12 mouse cellular contexts compared by ENCODE assay signal in the genomic region with DNA sequence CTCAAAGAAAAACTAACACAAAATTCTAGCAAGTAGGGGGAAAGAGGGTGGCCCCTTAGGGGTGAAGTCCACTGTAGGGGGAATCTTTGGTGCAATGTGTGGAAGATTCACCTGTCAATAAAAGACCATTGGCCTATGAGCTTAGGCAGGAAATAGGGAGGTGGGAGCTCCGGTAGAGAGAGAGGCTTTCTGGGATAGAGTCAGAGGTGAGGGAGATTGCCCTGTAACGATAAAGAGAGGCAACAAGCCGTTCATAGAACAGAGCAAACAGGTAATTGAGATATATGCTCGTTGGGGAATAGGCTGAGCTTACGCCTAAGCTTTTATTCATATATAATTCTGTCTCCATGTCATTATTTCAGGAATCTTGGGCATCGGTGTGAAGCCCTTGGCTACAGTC. TPM values are rescaled to one million over a fixed set of nuclear protein-coding genes. Genes with fewer than 3 reads are reported as not detected.
DNase-seq lines count a peak whose midpoint lies in the region; ATAC-seq and TF ChIP-seq lines count a peak whose summit lies in the region.
"Had no signal": no experiment of that assay in that cellular context is flagged by ENCODE, and none has a peak within 500 bp of the region (broad histone marks: within the 10 kb centered on the region; RNA-seq: fewer than 3 reads in every experiment).

No protein-coding gene starts in this region.

- TF ChIP-seq CTCF in heart, adult 2 months (IDR thresholded peaks at IDR 0.05) = no peak
- TF ChIP-seq CTCF in bone marrow, adult 2 months (IDR thresholded peaks at IDR 0.05; ENCODE audit: control insufficient read depth, insufficient read depth, low read length) = no peak
- no peak for TF ChIP-seq CTCF in lung, postnatal 0 days (IDR thresholded peaks at IDR 0.05)

- H3K36me3 ChIP-seq in heart, adult 2 months (ENCODE audit: control insufficient read depth, insufficient read depth, low read length) = peaks cover 6% of the 10 kb centered on the region
- H3K36me3 ChIP-seq in macrophage (ENCODE audit: inconsistent target) = no peaks in the 10 kb centered on the region
- no peaks in the 10 kb centered on the region for H3K36me3 ChIP-seq in lung, postnatal 0 days (ENCODE audit: insufficient read depth, low read length)
- no peaks in the 10 kb centered on the region for H3K36me3 ChIP-seq in midbrain, embryonic 11.5 days (ENCODE audit: control insufficient read depth, insufficient read depth, low read length)
- H3K36me3 ChIP-seq: limb, embryonic 10.5 days; stomach, embryonic 15.5 days had no signal

- no peak overlapping the region for H3K4me2 ChIP-seq in lung, postnatal 0 days (replicated peaks; ENCODE audit: low read depth, low read length)
- H3K4me2 ChIP-seq in midbrain, embryonic 11.5 days = no peak overlapping the region
- H3K4me2 ChIP-seq: stomach, embryonic 15.5 days had no signal

- 48% methylated on average over 6 of the region's 6 CpGs for WGBS in heart, adult 2 months
- WGBS in bone marrow, adult 2 months = 7% methylated on average over 6 of the region's 6 CpGs
- whole genome bisulfite sequencing in macrophage (ENCODE audit: missing documents) = 34% methylated on average over 6 of the region's 6 CpGs
- 56% methylated on average over 6 of the region's 6 CpGs for WGBS in lung, postnatal 0 days
- 87% methylated on average over 6 of the region's 6 CpGs for WGBS in midbrain, embryonic 11.5 days

- no peak for TF ChIP-seq POLR2A in heart, adult 2 months (IDR thresholded peaks at IDR 0.05; ENCODE audit: insufficient read depth, low read depth, low read length)
- no peak for TF ChIP-seq POLR2A in bone marrow, adult 2 months (IDR thresholded peaks at IDR 0.05; ENCODE audit: borderline replicate concordance, control insufficient read depth, low read depth, low read length)

- peak overlapping the region; percentile 59 for H3K27ac ChIP-seq in heart, adult 2 months
- peak overlapping the region; percentile 92; the same call in 1 of the 2 replicates for H3K27ac ChIP-seq in bone marrow, adult 2 months (ENCODE audit: control insufficient read depth, insufficient read depth, low read depth, low read length, poor library complexity)
- H3K27ac ChIP-seq in macrophage = peak overlapping the region; percentile 68
- H3K27ac ChIP-seq in lung, postnatal 0 days (ENCODE audit: low read length) = no peak overlapping the region
- H3K27ac ChIP-seq in midbrain, embryonic 11.5 days (ENCODE audit: low read depth, low read length) = no peak overlapping the region
- H3K27ac ChIP-seq: limb, embryonic 10.5 days; stomach, embryonic 15.5 days had no signal

- no peak for TF ChIP-seq EP300 in heart, adult 2 months (IDR thresholded peaks at IDR 0.05; ENCODE audit: insufficient read depth, low read depth, low read length)
- no peak for TF ChIP-seq EP300 in lung, postnatal 0 days (IDR thresholded peaks at IDR 0.05)

- ATAC-seq in lung, postnatal 0 days = no peak
- ATAC-seq in midbrain, embryonic 11.5 days (ENCODE audit: low FRiP score) = no peak

- DNase-seq in heart, adult 2 months = no peak
- DNase-seq in heart, postnatal 36 days = no peak
- peak; percentile 73 for DNase-seq in CD4-positive helper T cell, adult 2 months (ENCODE audit: low read depth, low spot score)
- no peak for DNase-seq in lung, postnatal 0 days (ENCODE audit: low spot score)
- no peak for DNase-seq in midbrain, embryonic 11.5 days (ENCODE audit: low spot score, missing footprints)
- no peak for DNase-seq in right cerebral cortex, postnatal 25 days
- DNase-seq: kidney, adult 8-10 months had no signal

- intact Hi-C loops in heart, adult 2 months (cut with DNase I) = loop anchor here (10.0 kb wide), 1 partner anchor 442 kb away; no protein-coding TSS in a partner anchor
- intact Hi-C loops in heart, postnatal 36 days (cut with DNase I) = no loop called here

- peaks cover 30% of the 10 kb centered on the region for H3K4me1 ChIP-seq in heart, adult 2 months (ENCODE audit: control insufficient read depth, insufficient read depth, low read length)
- H3K4me1 ChIP-seq in bone marrow, adult 2 months (ENCODE audit: control insufficient read depth, insufficient read depth, low read length) = peaks cover 5% of the 10 kb centered on the region
- H3K4me1 ChIP-seq in lung, postnatal 0 days (ENCODE audit: insufficient read depth, low read depth, low read length) = no peaks in the 10 kb centered on the region
- H3K4me1 ChIP-seq in midbrain, embryonic 11.5 days (ENCODE audit: control insufficient read depth, insufficient read depth, low read length) = no peaks in the 10 kb centered on the region

- H3K9me3 ChIP-seq in lung, postnatal 0 days (ENCODE audit: low read length) = no peaks in the 10 kb centered on the region
- no peaks in the 10 kb centered on the region for H3K9me3 ChIP-seq in midbrain, embryonic 11.5 days (ENCODE audit: control insufficient read depth, low read length)
- H3K9me3 ChIP-seq: limb, embryonic 10.5 days; stomach, embryonic 15.5 days had no signal

- H3K4me3 ChIP-seq in heart, adult 2 months = no peak overlapping the region
- peak overlapping the region; percentile 71 for H3K4me3 ChIP-seq in bone marrow, adult 2 months (replicated peaks; ENCODE audit: control insufficient read depth, low read depth, low read length)
- H3K4me3 ChIP-seq in macrophage (ENCODE audit: inconsistent target) = peak overlapping the region; percentile 21
- H3K4me3 ChIP-seq in lung, postnatal 0 days (ENCODE audit: low read depth, low read length) = no peak overlapping the region
- H3K4me3 ChIP-seq in midbrain, embryonic 11.5 days (ENCODE audit: low read depth, low read length) = no peak overlapping the region
- H3K4me3 ChIP-seq: erythroblast, embryonic 14.5 days; limb, embryonic 10.5 days; stomach, embryonic 15.5 days had no signal

- no peaks in the 10 kb centered on the region for H3K27me3 ChIP-seq in heart, adult 2 months (ENCODE audit: control insufficient read depth, insufficient read depth, low read length)
- no peaks in the 10 kb centered on the region for H3K27me3 ChIP-seq in lung, postnatal 0 days (replicated peaks; ENCODE audit: insufficient read depth, low read length)
- H3K27me3 ChIP-seq in midbrain, embryonic 11.5 days (ENCODE audit: control insufficient read depth, insufficient read depth, low read length) = no peaks in the 10 kb centered on the region
- H3K27me3 ChIP-seq: stomach, embryonic 15.5 days had no signal

- no peak overlapping the region for H3K9ac ChIP-seq in heart, adult 2 months (ENCODE audit: low read depth, low read length)
- H3K9ac ChIP-seq in lung, postnatal 0 days (replicated peaks; ENCODE audit: low read depth) = no peak overlapping the region
- H3K9ac ChIP-seq in midbrain, embryonic 11.5 days (ENCODE audit: low read length) = no peak overlapping the region
- H3K9ac ChIP-seq: stomach, embryonic 15.5 days had no signal

- H3K79me2 ChIP-seq in heart, adult 2 months (replicated peaks; ENCODE audit: control insufficient read depth, insufficient read depth, low read length) = no peaks in the 10 kb centered on the region
- H3K79me2 ChIP-seq in macrophage (ENCODE audit: inconsistent target) = no peaks in the 10 kb centered on the region

RNA-seq across cellular contexts. Expression of gene Icam2, which starts 0.9 kb away (rescaled TPM):
- total RNA-seq in heart, adult 2 months (2021) = 10 to 100 TPM; 22.0 to 22.4 TPM
- polyA plus RNA-seq in heart, adult 2 months (2012; rRNA removed) = 46.8 and 60.4 TPM in 2 replicates
- total RNA-seq in heart, postnatal 36 days (2021) = 10 to 100 TPM; 30.3 to 34.9 TPM
- 6.2 and 23.4 TPM in 2 replicates for polyA plus RNA-seq in bone marrow, adult 2 months (2011; ENCODE audit: insufficient read depth, insufficient read length, low replicate concordance, missing spikeins)
- total RNA-seq in macrophage (2018; cell fraction: chromatin; rRNA removed) = 1 to 10 TPM in 15 of 26 experiments, under 1 TPM in 4, not detected in 7; 0.86 to 6.4 (median 2.3) TPM
- 10 to 100 TPM in 1 of 26 experiments, 1 to 10 TPM in 25; 3.2 to 14.2 (median 6.2) TPM for total RNA-seq in macrophage (2018; cell fraction: cytosol; rRNA removed)
- 10 to 100 TPM in 4 of 26 experiments, 1 to 10 TPM in 22; 1.2 to 12.4 (median 6.3) TPM for total RNA-seq in macrophage (2018; cell fraction: nucleus; rRNA removed)
- polyA plus RNA-seq in macrophage (2018) = 4.3 to 7.9 TPM (median 7.0 TPM) in 3 replicates
- polyA plus RNA-seq in lung, postnatal 0 days (2015; fragmentation: Nextera tagmentation; extraction: Ambion mirVana) = 284 and 329 TPM in 2 replicates
- polyA plus RNA-seq in midbrain, embryonic 11.5 days (2014; fragmentation: Nextera tagmentation; extraction: Ambion mirVana) = 15.8 and 16.9 TPM in 2 replicates

RNA-seq across cellular contexts. Expression of gene Prr29, which starts 21.7 kb away (rescaled TPM):
- under 1 TPM; 0.37 to 0.48 TPM for total RNA-seq in heart, adult 2 months (2021)
- polyA plus RNA-seq in heart, adult 2 months (2012; rRNA removed) = 7.9 and 10.4 TPM in 2 replicates
- total RNA-seq in heart, postnatal 36 days (2021) = under 1 TPM; 0.81 to 0.92 TPM
- polyA plus RNA-seq in bone marrow, adult 2 months (2011; ENCODE audit: insufficient read depth, insufficient read length, low replicate concordance, missing spikeins) = not detected in 2 replicates
- total RNA-seq in macrophage (2018; cell fraction: chromatin; rRNA removed) = not detected
- not detected for total RNA-seq in macrophage (2018; cell fraction: cytosol; rRNA removed)
- not detected for total RNA-seq in macrophage (2018; cell fraction: nucleus; rRNA removed)
- polyA plus RNA-seq in macrophage (2018) = not detected in 3 replicates
- 8.9 and 10.2 TPM in 2 replicates for polyA plus RNA-seq in lung, postnatal 0 days (2015; fragmentation: Nextera tagmentation; extraction: Ambion mirVana)
- not detected in 2 replicates for polyA plus RNA-seq in midbrain, embryonic 11.5 days (2014; fragmentation: Nextera tagmentation; extraction: Ambion mirVana)
- polyA plus RNA-seq: erythroblast, embryonic 14.5 days; limb, embryonic 10.5 days had no signal

RNA-seq across cellular contexts. Expression of gene Scn4a, which starts 33.9 kb away (rescaled TPM):
- total RNA-seq in heart, adult 2 months (2021) = 10 to 100 TPM; 22.1 to 22.8 TPM
- 11.9 and 20.7 TPM in 2 replicates for polyA plus RNA-seq in heart, adult 2 months (2012; rRNA removed)
- 10 to 100 TPM; 14.7 to 19.0 TPM for total RNA-seq in heart, postnatal 36 days (2021)
- polyA plus RNA-seq in bone marrow, adult 2 months (2011; ENCODE audit: insufficient read depth, insufficient read length, low replicate concordance, missing spikeins) = 0.63 and 1.6 TPM in 2 replicates
- 1 to 10 TPM in 1 of 26 experiments, under 1 TPM in 3, not detected in 22; 0.10 to 1.3 (median 0.41) TPM for total RNA-seq in macrophage (2018; cell fraction: chromatin; rRNA removed)
- total RNA-seq in macrophage (2018; cell fraction: cytosol; rRNA removed) = not detected
- total RNA-seq in macrophage (2018; cell fraction: nucleus; rRNA removed) = 1 to 10 TPM in 1 of 26 experiments, under 1 TPM in 4, not detected in 21; 0.20 to 2.6 (median 0.46) TPM
- 0.03 TPM in 1 of 3 replicates, not detected in the others for polyA plus RNA-seq in macrophage (2018)
- 0.04 TPM in 1 of 2 replicates, not detected in the other for polyA plus RNA-seq in lung, postnatal 0 days (2015; fragmentation: Nextera tagmentation; extraction: Ambion mirVana)
- not detected in 2 replicates for polyA plus RNA-seq in midbrain, embryonic 11.5 days (2014; fragmentation: Nextera tagmentation; extraction: Ambion mirVana)
- polyA plus RNA-seq: erythroblast, embryonic 14.5 days; limb, embryonic 10.5 days had no signal

Comparison
In these comparisons a context has a peak if more than half of its experiments do, and no peak if none do; other contexts are left out.
1. H3K27ac ChIP-seq: peak in heart, adult 2 months (single experiment), bone marrow, adult 2 months (single experiment) and macrophage (single experiment); none in lung, postnatal 0 days (single experiment) and midbrain, embryonic 11.5 days (single experiment).
2. H3K4me3 ChIP-seq: peak in bone marrow, adult 2 months (single experiment) and macrophage (single experiment); none in heart, adult 2 months (single experiment), lung, postnatal 0 days (single experiment) and midbrain, embryonic 11.5 days (single experiment).